Mouse (Mus musculus) megakaryocyte, embryonic 14.5 days (primary cell): ENCODE results near the gene Cd19.

Experiments
- FLI1 ChIP-seq: IDR thresholded peaks from 2 replicates; pipeline ENCODE4 v1.6.1; 2012; ENCODE audit warnings: low read length, inconsistent platforms, mixed read lengths
- GATA1 ChIP-seq: IDR thresholded peaks from 3 replicates; pipeline ENCODE4 v1.6.1; 2012; ENCODE audit warnings: mixed read lengths, low read length, inconsistent platforms, borderline replicate concordance

DNA sequence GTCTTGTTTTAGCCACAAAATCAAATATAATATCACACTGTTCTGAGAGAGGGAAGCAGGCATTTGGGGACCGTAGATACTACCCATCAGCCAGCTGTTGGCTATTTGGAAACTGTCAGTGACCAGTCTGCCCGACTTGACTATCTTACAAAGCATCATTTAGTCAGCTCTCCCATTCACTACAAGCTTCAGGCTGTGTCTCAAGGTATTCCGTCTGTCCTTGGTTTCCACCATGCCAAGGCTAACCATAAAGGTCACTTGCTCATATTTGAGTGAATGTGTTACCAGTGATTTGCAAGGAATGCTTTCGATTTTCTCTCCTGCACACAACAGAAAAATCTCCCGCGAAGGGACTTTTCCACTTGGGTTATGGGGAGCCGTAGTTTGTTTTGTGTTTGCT is 20.0 kb upstream of the Cd19 start:
- no peak for TF ChIP-seq GATA1
- no peak for TF ChIP-seq FLI1
